Mouse (Mus musculus): Measurements from ENCODE around the gene Lrcol1. TPM values are rescaled to one million over a fixed set of nuclear protein-coding genes. Genes with fewer than 3 reads are reported as not detected.

The Lrcol1 gene
- polyA plus RNA-seq, 1 experiment from 2014 or later, result 2.9 TPM

GRCm38 (mm10) chr5:110347006-110347405 is 2.5 kb downstream of the Lrcol1 start:
- 81% methylated on average over 8 of the region's 8 CpGs for WGBS
- peaks cover 10% of the 10 kb centered on the region; the same call in 1 of the 2 replicates for H3K27me3 ChIP-seq (ENCODE audit: control insufficient read depth, insufficient read depth, low read depth, low read length)
- ATAC-seq (ENCODE audit: low read depth), result no peak

GRCm38 (mm10) chr5:110354716-110355115 is 10.2 kb downstream of the Lrcol1 start:
- Histone ChIP-seq H3K9me3 (ENCODE audit: control insufficient read depth, low read length) (no peaks in the 10 kb centered on the region), H3K4me3 (ENCODE audit: low read length) (no peak overlapping the region), H3K36me3 (ENCODE audit: control insufficient read depth, insufficient read depth, low read length) (no peaks in the 10 kb centered on the region), H3K4me1 (replicated peaks; ENCODE audit: control insufficient read depth, insufficient read depth, low read length) (no peaks in the 10 kb centered on the region; the same call in 1 of the 2 replicates), H3K27ac (ENCODE audit: low read length) (no peak overlapping the region), H3K27me3 (ENCODE audit: control insufficient read depth, insufficient read depth, low read depth, low read length) (no peaks in the 10 kb centered on the region), H3K9ac (ENCODE audit: low read length) (no peak overlapping the region), H3K4me2 (ENCODE audit: low read depth, low read length) (no peak overlapping the region)
- no peak for ATAC-seq (ENCODE audit: low read depth)
- 14% methylated on average over 7 of the region's 7 CpGs for WGBS

More at GRCm38 (mm10) chr5:110347006-110347405, 2.5 kb downstream of the Lrcol1 start:
- Histone ChIP-seq H3K4me2 (ENCODE audit: low read depth, low read length) (no peak overlapping the region), H3K4me1 (replicated peaks; ENCODE audit: control insufficient read depth, insufficient read depth, low read length) (peaks cover 11% of the 10 kb centered on the region), H3K27ac (ENCODE audit: low read length) (no peak overlapping the region), H3K36me3 (ENCODE audit: control insufficient read depth, insufficient read depth, low read length) (no peaks in the 10 kb centered on the region), H3K4me3 (ENCODE audit: low read length) (no peak overlapping the region), H3K9ac (ENCODE audit: low read length) (no peak overlapping the region), H3K9me3 (ENCODE audit: control insufficient read depth, low read length) (no peaks in the 10 kb centered on the region)

GRCm38 (mm10) chr5:110357531-110358179 is 13.1 kb downstream of the Lrcol1 start:
- Histone ChIP-seq H3K27me3 (ENCODE audit: control insufficient read depth, insufficient read depth, low read depth, low read length) (no peaks in the 10 kb centered on the region), H3K4me1 (replicated peaks; ENCODE audit: control insufficient read depth, insufficient read depth, low read length) (no peaks in the 10 kb centered on the region; the same call in 1 of the 2 replicates), H3K4me3 (ENCODE audit: low read length) (no peak overlapping the region), H3K27ac (ENCODE audit: low read length) (no peak overlapping the region), H3K4me2 (ENCODE audit: low read depth, low read length) (no peak overlapping the region), H3K9me3 (ENCODE audit: control insufficient read depth, low read length) (no peaks in the 10 kb centered on the region), H3K36me3 (ENCODE audit: control insufficient read depth, insufficient read depth, low read length) (no peaks in the 10 kb centered on the region), H3K9ac (ENCODE audit: low read length) (no peak overlapping the region)
- ATAC-seq (ENCODE audit: low read depth), result peak; percentile 21; the same call in 1 of the 2 replicates
- 42% methylated on average over 8 of the region's 9 CpGs for WGBS

- 78% methylated on average over 6 of the region's 6 CpGs for WGBS
- Histone ChIP-seq H3K27me3 (ENCODE audit: control insufficient read depth, insufficient read depth, low read depth, low read length) (no peaks in the 10 kb centered on the region; the same call in 1 of the 2 replicates), H3K27ac (ENCODE audit: low read length) (no peak overlapping the region), H3K4me3 (ENCODE audit: low read length) (no peak overlapping the region), H3K9me3 (ENCODE audit: control insufficient read depth, low read length) (no peaks in the 10 kb centered on the region), H3K9ac (ENCODE audit: low read length) (no peak overlapping the region), H3K4me1 (replicated peaks; ENCODE audit: control insufficient read depth, insufficient read depth, low read length) (peaks cover 5% of the 10 kb centered on the region; the same call in 1 of the 2 replicates), H3K4me2 (ENCODE audit: low read depth, low read length) (no peak overlapping the region), H3K36me3 (ENCODE audit: control insufficient read depth, insufficient read depth, low read length) (no peaks in the 10 kb centered on the region)
- ATAC-seq (ENCODE audit: low read depth), result no peak
Observed at GRCm38 (mm10) chr5:110361465-110361864, 16.9 kb downstream of the Lrcol1 start.

GRCm38 (mm10) chr5:110362813-110363178 is 18.3 kb downstream of the Lrcol1 start:
- H3K9me3 ChIP-seq (ENCODE audit: control insufficient read depth, low read length), result no peaks in the 10 kb centered on the region
- WGBS, result under 1% methylated on average over 26 of the region's 28 CpGs
- peaks cover 6% of the 10 kb centered on the region; the same call in 1 of the 2 replicates for H3K36me3 ChIP-seq (ENCODE audit: control insufficient read depth, insufficient read depth, low read length)
- H3K27me3 ChIP-seq (ENCODE audit: control insufficient read depth, insufficient read depth, low read depth, low read length), result no peaks in the 10 kb centered on the region; the same call in 1 of the 2 replicates
- peak overlapping the region; percentile 96 for H3K4me2 ChIP-seq (ENCODE audit: low read depth, low read length)
- no peak for ATAC-seq (ENCODE audit: low read depth)
- H3K9ac ChIP-seq (ENCODE audit: low read length), result peak overlapping the region; percentile 61
- peaks cover 5% of the 10 kb centered on the region; the same call in 1 of the 2 replicates for H3K4me1 ChIP-seq (replicated peaks; ENCODE audit: control insufficient read depth, insufficient read depth, low read length)
- peak overlapping the region; percentile 54 for H3K4me3 ChIP-seq (ENCODE audit: low read length)
- no peak overlapping the region for H3K27ac ChIP-seq (ENCODE audit: low read length)

GRCm38 (mm10) chr5:110363179-110363821 is 18.8 kb downstream of the Lrcol1 start:
- H3K27me3 ChIP-seq (ENCODE audit: control insufficient read depth, insufficient read depth, low read depth, low read length), result no peaks in the 10 kb centered on the region; the same call in 1 of the 2 replicates
- peak; percentile 92 for ATAC-seq (ENCODE audit: low read depth)
- H3K9me3 ChIP-seq (ENCODE audit: control insufficient read depth, low read length), result no peaks in the 10 kb centered on the region
- peaks cover 5% of the 10 kb centered on the region; the same call in 1 of the 2 replicates for H3K4me1 ChIP-seq (replicated peaks; ENCODE audit: control insufficient read depth, insufficient read depth, low read length)
- peak overlapping the region; percentile 96 for H3K4me2 ChIP-seq (ENCODE audit: low read depth, low read length)
- H3K4me3 ChIP-seq (ENCODE audit: low read length), result peak overlapping the region; percentile 54
- peak overlapping the region; percentile 31; the same call in 1 of the 2 replicates for H3K27ac ChIP-seq (ENCODE audit: low read length)
- peak overlapping the region; percentile 61 for H3K9ac ChIP-seq (ENCODE audit: low read length)
- WGBS, result 2% methylated on average over 50 of the region's 72 CpGs
- peaks cover 9% of the 10 kb centered on the region; the same call in 1 of the 2 replicates for H3K36me3 ChIP-seq (ENCODE audit: control insufficient read depth, insufficient read depth, low read length)

GRCm38 (mm10) chr5:110363822-110364545 is 19.5 kb downstream of the Lrcol1 start:
- Histone ChIP-seq H3K27ac (ENCODE audit: low read length) (peak overlapping the region; percentile 31; the same call in 1 of the 2 replicates), H3K4me2 (ENCODE audit: low read depth, low read length) (peak overlapping the region; percentile 96), H3K36me3 (ENCODE audit: control insufficient read depth, insufficient read depth, low read length) (peaks cover 9% of the 10 kb centered on the region; the same call in 1 of the 2 replicates), H3K27me3 (ENCODE audit: control insufficient read depth, insufficient read depth, low read depth, low read length) (no peaks in the 10 kb centered on the region; the same call in 1 of the 2 replicates), H3K4me1 (replicated peaks; ENCODE audit: control insufficient read depth, insufficient read depth, low read length) (peaks cover 5% of the 10 kb centered on the region; the same call in 1 of the 2 replicates), H3K4me3 (ENCODE audit: low read length) (peak overlapping the region; percentile 54), H3K9me3 (ENCODE audit: control insufficient read depth, low read length) (no peaks in the 10 kb centered on the region), H3K9ac (ENCODE audit: low read length) (peak overlapping the region; percentile 61)
- ATAC-seq (ENCODE audit: low read depth), result no peak; the same call in none of the 2 replicates
- WGBS, result 36% methylated on average over 11 of the region's 11 CpGs

GRCm38 (mm10) chr5:110376802-110377433 is 32.4 kb downstream of the Lrcol1 start:
- 52% methylated on average over 8 of the region's 8 CpGs for WGBS

More at GRCm38 (mm10) chr5:110376802-110377433, 32.4 kb downstream of the Lrcol1 start:
- Histone ChIP-seq H3K27me3 (ENCODE audit: control insufficient read depth, insufficient read depth, low read depth, low read length) (no peaks in the 10 kb centered on the region), H3K9ac (ENCODE audit: low read length) (no peak overlapping the region), H3K36me3 (ENCODE audit: control insufficient read depth, insufficient read depth, low read length) (peaks cover 5% of the 10 kb centered on the region), H3K4me2 (ENCODE audit: low read depth, low read length) (no peak overlapping the region), H3K27ac (ENCODE audit: low read length) (no peak overlapping the region), H3K9me3 (ENCODE audit: control insufficient read depth, low read length) (no peaks in the 10 kb centered on the region), H3K4me1 (replicated peaks; ENCODE audit: control insufficient read depth, insufficient read depth, low read length) (no peaks in the 10 kb centered on the region), H3K4me3 (ENCODE audit: low read length) (no peak overlapping the region)
- peak; percentile 39; the same call in 1 of the 2 replicates for ATAC-seq (ENCODE audit: low read depth)
